Mouse (Mus musculus) liver, embryonic 14.5 days (tissue): Measurements from ENCODE around the gene Dlg1. TPM values are rescaled to one million over a fixed set of nuclear protein-coding genes. Genes with fewer than 3 reads are reported as not detected.
A peak's percentile ranks its signal among the peaks of the same experiment; 100 is the strongest.

Experiments
- ATAC-seq: fragments of 200-750 bp; cut with Nextera tagmentation; 2 replicates; pipeline ENCODE4 v1.8.0; 2017; ENCODE audit warnings: moderate number of reproducible peaks, mild to moderate bottlenecking, moderate library complexity; ENCODE audit not compliant: insufficient read depth
- DNase-seq, 3 experiments: peaks; one replicate each; pipeline ENCODE4 v3.0.0-alpha.2; 2012 to 2013; ENCODE audit warnings: low read depth in 3 of 3, low spot score in 3 of 3
- H3K27ac ChIP-seq: fragments of 300-500 bp; sonication (generic); 2 replicates; pipeline ENCODE4 v1.5.1; 2014; ENCODE audit warnings: moderate library complexity, mild to moderate bottlenecking, control low read depth, inconsistent platforms
- H3K27me3 ChIP-seq: fragments of 300-500 bp; sonication (generic); 2 replicates; pipeline ENCODE4 v1.6.1; 2014; ENCODE audit warnings: mild to moderate bottlenecking, low read length, moderate library complexity; ENCODE audit not compliant: control insufficient read depth, insufficient read depth
- H3K36me3 ChIP-seq: fragments of 300-500 bp; sonication (generic); replicated peaks from 2 replicates; pipeline ENCODE4 v1.6.1; 2014; ENCODE audit warnings: low read depth; ENCODE audit not compliant: control insufficient read depth, insufficient read depth
- H3K4me1 ChIP-seq, 2 experiments: fragments of 200-500 bp in 1 of 2; fragments of 300-500 bp in 1 of 2; sonication (generic) in 1 of 2; replicated peaks; 2 replicates each; pipeline ENCODE4 v1.6.1; 2012 to 2014; ENCODE audit warnings: antibody characterized with exemption in 1 of 2, inconsistent platforms in 1 of 2, low read length in 1 of 2; ENCODE audit not compliant: control insufficient read depth in 2 of 2, insufficient read depth in 2 of 2
- H3K4me2 ChIP-seq: fragments of 300-500 bp; sonication (generic); 2 replicates; pipeline ENCODE4 v1.6.1; 2014; ENCODE audit warnings: low read depth, mild to moderate bottlenecking, control low read depth, moderate library complexity
- H3K4me3 ChIP-seq, 2 experiments: fragments of 200-500 bp in 1 of 2; fragments of 300-500 bp in 1 of 2; sonication (generic) in 1 of 2; 2 replicates each; pipeline ENCODE4 v1.5.1; 2012 to 2014; ENCODE audit warnings: low read depth in 2 of 2, low read length in 2 of 2, mild to moderate bottlenecking in 2 of 2, control low read depth in 1 of 2, inconsistent platforms in 1 of 2, moderate library complexity in 1 of 2; ENCODE audit not compliant: insufficient read depth in 1 of 2
- H3K9ac ChIP-seq: fragments of 300-500 bp; sonication (generic); replicated peaks from 2 replicates; pipeline ENCODE4 v1.6.1; 2014; ENCODE audit warnings: mild to moderate bottlenecking, control low read depth, moderate library complexity
- H3K9me3 ChIP-seq: fragments of 300-500 bp; sonication (generic); 2 replicates; pipeline ENCODE4 v1.6.1; 2016; ENCODE audit warnings: low read length, mixed read lengths; ENCODE audit not compliant: control insufficient read depth
- CTCF ChIP-seq: IDR thresholded peaks from 2 replicates; pipeline ENCODE4 v1.5.1; 2016; ENCODE audit warnings: antibody characterized with exemption, low read depth, control low read depth
- EP300 ChIP-seq: IDR thresholded peaks from 2 replicates; pipeline ENCODE4 v1.6.1; 2016; ENCODE audit warnings: antibody characterized with exemption, low read depth
- WGBS: fragments of 180-500 bp; shearing (Covaris S2); extraction: QIAGEN DNeasy Blood & Tissue Kit; methylation state at CpG from one replicate; pipeline ENCODE4 v1.1.7; 2014; ENCODE audit not compliant: insufficient replicate concordance; 5-methylcytosine and 5-hydroxymethylcytosine counted together
- polyA plus RNA-seq, 2 experiments: library from polyadenylated mRNA; depleted of rRNA in 1 of 2; stranded (reverse) in 1 of 2; unstranded in 1 of 2; fragments of >200 nt; fragmentation: Nextera tagmentation in 1 of 2; extraction: Ambion mirVana in 1 of 2; gene quantifications; 2 replicates each; pipeline versions ENCODE4 v1.2.1 to v1.2.3; 2012 to 2014

The Dlg1 gene
- polyA plus RNA-seq, 2 experiments: 7.3 to 12.9 TPM

DNA sequence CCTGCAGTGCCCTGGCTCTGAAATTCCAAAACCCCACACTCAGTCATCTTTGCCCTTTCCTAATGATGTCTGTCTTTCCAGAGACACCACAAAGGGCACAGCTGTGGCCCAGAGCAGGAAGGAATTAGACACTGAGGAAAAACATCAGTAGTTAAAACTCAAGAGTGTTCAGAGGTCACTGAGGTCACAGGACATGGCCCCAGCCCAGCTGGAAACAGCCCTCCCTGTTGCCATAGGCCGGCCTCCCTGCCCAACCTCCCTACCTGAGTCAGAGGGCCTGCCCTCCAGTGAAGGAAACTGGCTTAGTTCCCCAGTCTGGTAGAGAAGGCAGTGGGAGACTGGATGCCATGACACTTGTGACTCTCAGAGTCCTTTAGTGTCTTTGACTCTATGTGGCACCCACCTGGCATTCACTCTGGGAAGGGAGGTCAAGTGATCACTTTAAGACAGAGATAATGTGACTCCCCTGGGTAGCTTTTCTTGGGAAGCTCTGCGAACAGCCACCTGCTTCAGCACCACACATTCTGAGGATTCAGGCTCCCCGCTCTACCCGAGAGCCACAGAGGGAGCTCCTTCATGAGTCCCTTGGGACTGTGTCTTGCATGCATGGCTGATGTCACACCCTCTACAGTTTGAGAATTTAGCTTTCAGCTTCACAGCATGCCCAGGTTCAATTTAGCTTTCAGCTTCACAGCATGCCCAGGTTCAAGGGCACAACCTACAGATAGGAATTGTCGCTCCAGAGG is 230.3 kb downstream of the Dlg1 start:
- Histone ChIP-seq H3K27me3 (no peaks in the 10 kb centered on the region), H3K4me1 (no peaks in the 10 kb centered on the region), H3K4me2 (no peak overlapping the region), H3K27ac (no peak overlapping the region), H3K4me3 (no peak overlapping the region), H3K36me3 (no peaks in the 10 kb centered on the region), H3K9ac (no peak overlapping the region), H3K9me3 (no peaks in the 10 kb centered on the region)
- TF ChIP-seq CTCF: no peak
- no peak for TF ChIP-seq EP300
- WGBS: 69% methylated on average over 5 of the region's 5 CpGs
- DNase-seq: no peak
- ATAC-seq: no peak

DNA sequence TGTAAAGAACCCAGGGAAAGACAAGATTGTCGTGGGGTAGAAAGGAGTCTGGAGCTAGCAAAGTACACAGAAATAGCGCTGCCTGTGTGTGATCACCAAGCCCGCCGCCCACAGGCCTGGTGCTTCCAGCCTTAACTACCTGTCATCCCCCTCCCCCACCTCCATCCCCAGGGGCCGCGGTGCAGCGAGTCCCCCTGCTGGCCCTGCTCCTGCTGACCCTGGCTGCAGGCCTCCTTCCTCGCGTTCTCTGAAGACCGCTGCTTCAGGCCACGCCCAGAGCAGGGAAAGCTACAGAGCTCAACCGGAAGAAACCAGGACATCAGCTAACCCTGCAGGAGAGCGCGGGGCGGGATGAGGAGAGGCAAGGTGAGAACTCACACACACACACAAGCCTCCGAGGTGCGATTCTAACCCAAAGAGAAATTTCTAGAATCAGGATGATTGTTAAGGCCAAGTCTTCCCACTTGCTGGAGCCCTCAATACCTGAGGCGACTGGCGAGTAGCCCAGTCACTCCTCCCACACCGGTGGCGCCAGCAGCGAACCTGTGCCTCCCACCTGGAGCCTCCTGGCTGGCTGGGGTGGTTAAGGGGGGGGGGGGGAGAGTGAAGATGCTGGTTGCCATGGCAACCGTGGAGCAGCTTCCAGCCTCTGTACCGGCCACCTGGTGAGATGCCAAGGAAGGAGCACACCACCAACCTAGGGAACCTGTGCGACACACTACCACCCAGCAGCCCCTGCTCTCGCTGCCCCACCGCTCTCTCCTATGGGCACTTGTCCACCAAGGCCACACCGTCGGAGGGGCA is 233.9 kb downstream of the Dlg1 start:
- Histone ChIP-seq H3K27ac (no peak overlapping the region), H3K27me3 (no peaks in the 10 kb centered on the region), H3K9ac (no peak overlapping the region), H3K4me1 (no peaks in the 10 kb centered on the region), H3K9me3 (no peaks in the 10 kb centered on the region), H3K4me2 (peak overlapping the region; percentile 25), H3K4me3 (no peak overlapping the region), H3K36me3 (no peaks in the 10 kb centered on the region)
- WGBS: 16% methylated on average over 29 of the region's 29 CpGs
- ATAC-seq (no peak), DNase-seq (no peak)
- TF ChIP-seq EP300 (no peak), CTCF (peak; percentile 26; the same call in 1 of the 2 replicates)

DNA sequence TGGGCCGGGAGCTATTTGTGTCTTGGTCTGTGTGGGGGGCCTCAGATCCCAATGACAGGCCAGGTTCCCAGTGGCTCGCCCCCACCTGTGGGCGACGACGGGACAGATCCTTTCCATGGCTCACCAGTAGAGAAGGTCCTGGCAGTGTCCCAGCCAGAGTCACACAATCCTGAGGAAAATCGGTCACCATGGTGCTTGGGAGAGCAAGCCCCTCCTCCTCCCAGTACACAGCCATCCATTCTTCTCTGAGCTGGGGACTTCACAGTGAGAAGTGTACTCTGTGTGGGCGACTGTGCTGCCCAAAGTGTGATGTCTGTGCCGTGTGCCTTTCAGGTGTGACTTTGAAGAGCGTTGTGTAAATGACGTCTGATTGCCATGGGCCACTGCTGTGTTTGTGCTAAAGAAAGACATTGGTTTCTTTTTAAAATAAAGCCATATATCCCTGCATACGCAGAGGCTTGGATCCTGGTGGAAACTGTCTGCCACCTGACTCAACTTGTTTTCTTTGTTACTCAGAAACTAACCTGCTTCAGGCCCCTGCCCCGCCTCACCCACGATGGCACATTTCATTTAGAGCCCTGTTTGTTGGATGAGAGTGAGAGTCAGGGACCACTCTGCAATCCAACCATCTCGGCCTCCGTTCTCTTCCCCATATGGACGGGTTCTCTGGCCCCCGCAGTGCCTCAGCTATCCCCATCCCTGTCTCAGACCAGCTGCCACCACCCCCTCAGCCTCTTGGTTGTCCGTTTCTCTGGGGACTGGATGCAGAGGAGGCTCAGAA is 235.5 kb downstream of the Dlg1 start:
- DNase-seq: no peak
- WGBS: 73% methylated on average over 18 of the region's 18 CpGs
- Histone ChIP-seq H3K4me2 (no peak overlapping the region), H3K27me3 (no peaks in the 10 kb centered on the region), H3K4me1 (no peaks in the 10 kb centered on the region), H3K36me3 (no peaks in the 10 kb centered on the region), H3K4me3 (no peak overlapping the region), H3K9ac (no peak overlapping the region), H3K9me3 (no peaks in the 10 kb centered on the region), H3K27ac (no peak overlapping the region)
- no peak for ATAC-seq
- TF ChIP-seq CTCF: no peak
- TF ChIP-seq EP300: no peak

DNA sequence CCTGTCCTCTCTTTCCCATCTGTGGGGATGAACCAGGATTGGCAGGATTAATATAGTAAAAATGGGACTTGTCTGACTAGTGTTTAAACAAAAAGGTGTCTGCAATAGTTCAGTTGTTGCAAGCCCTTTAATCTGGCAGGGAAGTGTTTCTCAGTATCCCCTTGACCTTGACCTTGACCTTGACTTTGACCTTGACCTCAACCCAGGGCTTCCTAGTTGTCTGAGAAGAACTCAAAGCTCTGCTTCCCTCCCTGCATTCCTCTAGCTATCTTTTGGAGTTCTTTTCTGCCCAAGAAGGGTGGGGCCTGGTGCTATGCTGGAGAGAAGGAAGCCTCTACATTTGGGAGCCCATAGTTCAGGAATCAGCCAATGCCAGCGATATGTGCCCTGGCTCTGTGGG is 238.6 kb downstream of the Dlg1 start:
- DNase-seq (no peak), ATAC-seq (no peak)
- no peak overlapping the region for H3K9ac ChIP-seq
- no peaks in the 10 kb centered on the region for H3K9me3 ChIP-seq
- H3K27ac ChIP-seq: no peak overlapping the region
- H3K36me3 ChIP-seq: no peaks in the 10 kb centered on the region
- H3K4me2 ChIP-seq: no peak overlapping the region
- H3K27me3 ChIP-seq: no peaks in the 10 kb centered on the region; the same call in 1 of the 2 replicates
- WGBS: 59% methylated on average over 1 of the region's 1 CpGs
- H3K4me1 ChIP-seq: peaks cover 0 to 2% of the 10 kb centered on the region in 2 experiments; a peak in 2 of 4 replicates
- no peak for TF ChIP-seq EP300
- no peak overlapping the region for H3K4me3 ChIP-seq

DNA sequence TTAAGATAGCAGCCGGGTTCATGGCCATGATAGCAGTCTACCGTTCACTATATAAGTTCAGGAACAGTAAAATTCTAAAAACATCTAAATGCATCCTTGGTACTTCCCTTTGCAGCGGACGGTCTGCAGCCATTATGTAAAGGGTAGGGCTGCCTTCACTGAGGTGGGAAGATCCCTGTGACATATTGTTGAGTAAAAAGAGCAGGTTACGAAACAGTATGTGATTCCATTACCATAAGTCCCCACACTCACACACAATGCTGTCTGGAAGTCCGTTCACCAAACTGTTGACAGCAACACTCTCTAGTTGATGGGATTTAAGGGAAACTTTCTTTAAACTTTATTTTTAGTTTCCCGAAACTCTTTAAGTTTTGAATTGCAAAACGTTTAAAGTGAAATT is 240.0 kb downstream of the Dlg1 start:
- TF ChIP-seq EP300 (no peak), CTCF (no peak)
- 68% methylated on average over 8 of the region's 8 CpGs for WGBS
- no peak overlapping the region for H3K4me2 ChIP-seq

More for the DNA sequence above, 240.0 kb downstream of the Dlg1 start:
- Histone ChIP-seq H3K9me3 (no peaks in the 10 kb centered on the region), H3K36me3 (no peaks in the 10 kb centered on the region), H3K27me3 (no peaks in the 10 kb centered on the region; the same call in 1 of the 2 replicates), H3K9ac (no peak overlapping the region), H3K4me3 (no peak overlapping the region), H3K4me1 (peaks cover 0 to 2% of the 10 kb centered on the region in 2 experiments; a peak in 2 of 4 replicates), H3K27ac (no peak overlapping the region)
- ATAC-seq: no peak
- DNase-seq: no peak
